Mouse (Mus musculus): Measurements from ENCODE around the gene Hist1h2af.

The Hist1h2af gene

GRCm38 (mm10) chr13:23533560-23534367, at the start of gene Hist1h2af:
Gene Hist1h2af (plus strand): TSS chr13:23533906.
- POLR2A ChIA-PET = interaction anchor here (0.5 to 24.7 kb wide), 129 partner anchors 8 to 1823 kb away, joined by 3 to 692 read pairs (median 6); partner anchors contain the start of genes Hist1h4d (in 4 of the 4), Hist1h4f (in 4 of the 4), Hist1h1a (in 3 of the 4) and Hist1h1d (in 3 of the 4)
- CTCF ChIA-PET = interaction anchor here in 2 of 4 experiments (0.6 to 1.1 kb wide), 3 partner anchors 9 to 132 kb away, joined by 3 read pairs; partner anchors contain the start of genes Hist1h2ae (in 1 of the 2), Hist1h2bg (in 1 of the 2) and Hist1h2bh (in 1 of the 2)

DNA sequence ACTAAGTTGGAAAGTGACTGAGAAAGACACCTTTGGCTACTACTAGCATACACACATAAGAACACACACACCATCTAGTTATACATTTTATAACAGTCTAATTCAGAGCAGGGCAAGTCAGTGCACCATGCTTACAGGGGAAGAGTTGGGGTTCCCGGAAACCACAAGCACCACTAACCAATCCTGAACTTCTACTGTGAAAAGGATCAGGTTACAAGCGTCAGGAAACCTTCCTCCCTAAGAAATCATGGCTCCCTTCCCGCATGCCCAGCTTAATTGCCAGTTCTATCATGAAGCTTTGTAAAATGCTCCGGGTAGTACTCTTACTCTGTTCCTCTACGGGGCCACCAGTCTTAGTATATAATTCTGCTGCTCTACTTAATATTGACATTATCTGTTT, 48.4 kb upstream of the Hist1h2af start:
- ChIA-PET CTCF (no interaction called here), POLR2A (interaction anchor here (0.7 to 7.3 kb wide), 13 partner anchors 10 to 86 kb away, joined by 3 to 48 read pairs (median 3); partner anchors contain the start of genes Btn1a1 (in 2 of the 4), Hist1h2ae (in 1 of the 4), Hist1h2bg (in 1 of the 4) and Hist1h4h (in 1 of the 4))

- ChIA-PET POLR2A (interaction anchor here in 2 of 4 experiments (0.7 to 7.3 kb wide), 3 partner anchors 23 to 54 kb away, joined by 3 to 48 read pairs (median 9); partner anchors contain the start of genes Btn1a1 (in 1 of the 2) and Hist1h2bh (in 1 of the 2)), CTCF (no interaction called here)
Measured at GRCm38 (mm10) chr13:23488400-23489322, 45.0 kb upstream of the Hist1h2af start, which contains the start of gene Btn2a2. Gene Btn2a2 (minus strand): TSS chr13:23488857.

DNA sequence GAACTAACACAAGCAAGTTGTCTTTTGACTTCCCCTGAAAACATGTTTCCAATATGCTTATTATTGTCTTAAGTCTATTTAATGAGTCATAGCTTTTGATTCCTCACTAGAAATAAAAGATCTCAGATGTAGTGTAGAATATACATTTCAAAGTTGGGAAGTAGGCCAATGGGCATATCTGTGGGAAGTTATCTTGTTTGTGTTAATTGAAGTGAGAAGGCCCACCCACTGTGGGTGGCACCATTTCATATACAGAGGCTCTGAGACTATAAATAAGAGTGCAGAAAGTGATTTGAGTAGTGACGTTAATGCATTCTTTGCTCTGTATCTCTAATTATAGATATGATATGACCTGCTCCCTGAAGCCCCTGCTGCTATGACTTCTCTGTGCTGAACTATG, 42.8 kb upstream of the Hist1h2af start:
- ChIA-PET POLR2A (interaction anchor here in 1 of 4 experiments (0.9 to 1.3 kb wide), 3 partner anchors 25 to 78 kb away, joined by 3 to 4 read pairs (median 3); partner anchors contain the start of gene Btn1a1), CTCF (no interaction called here)

- CTCF ChIA-PET = no interaction called here
- POLR2A ChIA-PET = interaction anchor here in 1 of 4 experiments (0.9 kb wide), 1 partner anchor 37 kb away, joined by 3 read pairs; no protein-coding TSS in a partner anchor
Measured at GRCm38 (mm10) chr13:23491263-23491662, 42.4 kb upstream of the Hist1h2af start.

GRCm38 (mm10) chr13:23491990-23492389, 41.7 kb upstream of the Hist1h2af start:
- CTCF ChIA-PET = no interaction called here
- POLR2A ChIA-PET = interaction anchor here in 2 of 4 experiments (0.6 to 1.4 kb wide), 3 partner anchors 27 to 42 kb away, joined by 3 to 9 read pairs (median 4); partner anchors contain the start of gene Btn1a1 (in 1 of the 2)

GRCm38 (mm10) chr13:23495526-23495925, 38.2 kb upstream of the Hist1h2af start:
- ChIA-PET CTCF (interaction anchor here in 1 of 4 experiments (0.6 kb wide), 1 partner anchor 1500 kb away, joined by 3 read pairs; no protein-coding TSS in a partner anchor), POLR2A (interaction anchor here in 2 of 4 experiments (0.7 to 5.8 kb wide), 9 partner anchors 10 to 188 kb away, joined by 3 to 46 read pairs (median 4); partner anchors contain the start of genes Btn1a1 (in 1 of the 2), Hist1h2ac (in 1 of the 2), Hist1h2bc (in 1 of the 2) and Hist1h4h (in 1 of the 2))

- ChIA-PET CTCF (interaction anchor here in 1 of 4 experiments (1.1 to 1.5 kb wide), 3 partner anchors 26 to 51 kb away, joined by 3 to 4 read pairs (median 3); partner anchors contain the start of gene Btn1a1), POLR2A (interaction anchor here (0.5 to 5.8 kb wide), 46 partner anchors 8 to 1492 kb away, joined by 3 to 46 read pairs (median 4); partner anchors contain the start of genes Btn1a1 (in 2 of the 4), Hist1h4h (in 2 of the 4), Hist1h2ac (in 1 of the 4) and Hist1h2bc (in 1 of the 4))
Measured at GRCm38 (mm10) chr13:23497656-23498321, 35.9 kb upstream of the Hist1h2af start.

DNA sequence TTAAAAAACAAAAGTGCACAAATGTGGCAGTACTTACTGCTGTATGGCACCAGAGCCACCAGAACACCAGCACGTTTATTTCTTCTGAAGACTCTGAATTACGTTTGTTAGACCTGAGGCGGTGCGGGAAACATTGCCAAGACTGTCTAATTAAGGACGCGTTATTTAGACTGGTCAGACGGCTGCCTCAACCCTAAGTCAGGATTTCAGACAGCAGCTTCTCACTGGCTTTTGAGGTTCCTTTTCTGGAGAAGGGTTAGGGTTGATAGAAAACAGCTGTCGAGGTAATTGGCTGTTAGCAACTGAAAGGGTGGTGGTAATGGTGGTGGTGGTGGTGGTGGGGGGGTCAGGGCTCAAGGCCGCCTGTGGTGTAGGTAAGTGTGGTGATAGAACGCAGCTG, 35.1 kb upstream of the Hist1h2af start:
- ChIA-PET POLR2A (interaction anchor here in 2 of 4 experiments (0.7 to 5.8 kb wide), 44 partner anchors 7 to 1493 kb away, joined by 3 to 46 read pairs (median 4); partner anchors contain the start of genes Btn1a1 (in 2 of the 2), Hist1h2bc (in 2 of the 2), Hist1h4h (in 2 of the 2) and Hist1h2ac (in 1 of the 2)), CTCF (interaction anchor here in 2 of 4 experiments (1.5 kb wide), 2 partner anchors 27 to 74 kb away, joined by 4 read pairs; partner anchors contain the start of gene Abt1 (in 1 of the 2))

DNA sequence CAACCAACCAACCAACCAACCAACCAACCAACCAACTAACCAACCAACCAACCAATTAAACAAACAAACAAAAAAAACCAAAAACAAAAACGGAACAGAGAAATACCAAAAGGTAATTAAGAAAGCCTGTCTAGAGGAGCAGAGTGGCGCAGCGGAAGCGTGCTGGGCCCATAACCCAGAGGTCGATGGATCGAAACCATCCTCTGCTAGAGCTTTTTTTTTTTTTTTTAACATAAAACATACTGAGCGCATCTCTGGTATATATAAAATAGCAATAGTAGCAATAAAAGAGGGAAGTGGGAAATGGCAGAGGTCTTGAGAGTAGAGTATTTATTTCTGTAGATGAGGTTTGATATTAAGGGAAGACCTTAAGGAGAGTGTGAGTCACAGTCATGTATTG, 33.8 kb upstream of the Hist1h2af start:
- ChIA-PET POLR2A (interaction anchor here (0.5 to 5.8 kb wide), 28 partner anchors 17 to 1319 kb away, joined by 3 to 46 read pairs (median 5); partner anchors contain the start of genes Hist1h4h (in 2 of the 4), Btn1a1 (in 1 of the 4), Hist1h2af (in 1 of the 4) and Hist1h4d (in 1 of the 4)), CTCF (interaction anchor here in 2 of 4 experiments (0.6 to 1.5 kb wide), 5 partner anchors 36 to 1588 kb away, joined by 3 to 4 read pairs (median 4); partner anchors contain the start of gene Abt1 (in 1 of the 2))

DNA sequence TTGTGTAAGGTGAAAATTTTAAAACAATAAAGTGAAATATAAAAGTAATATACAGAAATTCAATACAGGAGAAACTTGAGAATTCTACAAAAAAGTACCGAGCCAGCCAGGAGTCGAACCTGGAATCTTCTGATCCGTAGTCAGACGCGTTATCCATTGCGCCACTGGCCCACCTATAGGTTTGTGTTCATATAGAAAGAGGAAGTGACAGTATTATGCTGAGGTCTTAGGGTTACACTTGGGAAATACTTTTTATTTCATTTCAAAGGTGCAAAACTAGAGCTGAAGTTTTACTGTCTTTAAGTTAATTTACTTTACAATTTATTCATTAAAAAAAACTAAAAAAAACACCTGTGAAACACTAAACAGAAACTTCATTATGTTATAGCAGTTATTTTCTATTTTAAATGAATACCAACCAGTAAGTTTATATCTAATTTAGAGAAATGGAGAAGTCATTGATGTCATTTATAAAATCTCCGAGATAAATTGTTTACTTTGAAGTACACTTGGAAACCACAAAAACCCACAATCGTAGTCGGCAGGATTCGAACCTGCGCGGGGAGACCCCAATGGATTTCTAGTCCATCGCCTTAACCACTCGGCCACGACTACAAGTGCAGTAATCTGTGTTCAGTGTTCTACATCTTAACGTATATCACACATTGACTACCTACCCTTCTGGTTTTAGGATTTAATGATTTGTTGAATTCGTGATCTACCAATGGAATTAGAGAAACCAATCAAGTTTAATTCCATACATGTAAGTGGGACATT, 33.1 kb upstream of the Hist1h2af start:
- ChIA-PET POLR2A (interaction anchor here (0.9 to 5.8 kb wide), 9 partner anchors 15 to 99 kb away, joined by 3 to 46 read pairs (median 5); partner anchors contain the start of genes Hist1h4h (in 2 of the 4) and Btn1a1 (in 1 of the 4)), CTCF (no interaction called here)

DNA sequence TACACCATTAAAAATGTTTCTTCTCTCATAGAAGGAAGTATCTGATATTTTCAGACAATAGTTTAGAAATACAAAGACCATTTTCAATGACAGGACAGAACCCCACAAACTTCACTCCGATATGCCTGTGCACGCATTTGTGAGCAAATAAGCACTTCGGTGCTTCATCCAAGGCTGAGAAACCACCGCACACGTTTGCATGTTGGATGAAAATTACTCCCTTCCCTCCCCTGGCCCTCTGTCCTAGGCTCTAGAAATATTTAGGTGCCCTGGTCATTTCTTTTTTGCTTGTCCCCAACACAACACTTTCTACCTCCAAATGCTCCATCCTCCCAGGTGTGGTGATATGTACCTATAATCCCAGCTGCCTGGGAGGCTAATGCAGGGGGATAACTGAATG, 32.2 kb upstream of the Hist1h2af start:
- ChIA-PET CTCF (interaction anchor here in 2 of 4 experiments (0.6 to 1.3 kb wide), 2 partner anchors 68 to 1707 kb away, joined by 3 to 5 read pairs; no protein-coding TSS in a partner anchor), POLR2A (interaction anchor here in 2 of 4 experiments (0.6 to 2.4 kb wide), 25 partner anchors 10 to 1509 kb away, joined by 3 to 16 read pairs (median 4); partner anchors contain the start of gene Hist1h4h (in 2 of the 2))

- CTCF ChIA-PET = interaction anchor here in 2 of 4 experiments (0.6 to 1.3 kb wide), 3 partner anchors 69 to 1707 kb away, joined by 3 to 5 read pairs (median 3); no protein-coding TSS in a partner anchor
- POLR2A ChIA-PET = interaction anchor here in 3 of 4 experiments (0.6 to 2.4 kb wide), 33 partner anchors 9 to 1605 kb away, joined by 3 to 17 read pairs (median 4); partner anchors contain the start of genes Hist1h4h (in 2 of the 3) and Btn1a1 (in 1 of the 3)
Measured at GRCm38 (mm10) chr13:23502031-23502567, 31.6 kb upstream of the Hist1h2af start.

GRCm38 (mm10) chr13:23502916-23503315, 30.8 kb upstream of the Hist1h2af start:
- ChIA-PET CTCF (interaction anchor here in 2 of 4 experiments (0.9 to 1.3 kb wide), 3 partner anchors 54 to 102 kb away, joined by 3 to 5 read pairs (median 4); no protein-coding TSS in a partner anchor), POLR2A (interaction anchor here in 3 of 4 experiments (0.6 to 3.9 kb wide), 26 partner anchors 9 to 1606 kb away, joined by 3 to 21 read pairs (median 5); partner anchors contain the start of genes Hist1h4h (in 2 of the 3), Btn1a1 (in 1 of the 3) and Hist1h2af (in 1 of the 3))

DNA sequence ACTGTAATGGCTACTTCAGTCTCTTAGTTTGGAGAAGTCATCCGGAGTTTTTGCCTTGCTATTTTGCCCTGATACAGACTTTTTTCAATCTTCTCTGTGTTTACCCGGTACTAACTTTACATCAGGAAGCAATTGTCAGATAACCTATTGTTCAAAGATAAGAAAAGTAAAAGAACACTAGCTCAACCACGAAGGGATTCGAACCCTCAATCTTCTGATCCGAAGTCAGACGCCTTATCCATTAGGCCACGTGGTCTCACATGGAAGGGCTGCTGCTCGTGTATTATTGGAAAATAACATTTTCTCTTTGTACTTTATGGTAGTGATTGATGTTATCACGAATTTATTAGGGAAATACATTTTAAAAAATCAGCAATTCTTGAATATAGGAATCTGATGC, 29.9 kb upstream of the Hist1h2af start:
- CTCF ChIA-PET = interaction anchor here in 1 of 4 experiments (0.9 kb wide), 1 partner anchor 55 kb away, joined by 4 read pairs; no protein-coding TSS in a partner anchor
- POLR2A ChIA-PET = interaction anchor here (0.6 to 4.0 kb wide), 26 partner anchors 9 to 1563 kb away, joined by 3 to 33 read pairs (median 4); partner anchors contain the start of genes Hist1h4h (in 2 of the 4), Hist1h2af (in 1 of the 4) and Hist1h4d (in 1 of the 4)
